Mouse (Mus musculus) embryonic facial prominence, embryonic 11.5 days (tissue): ENCODE data around the gene Utrn. TPM values are rescaled to one million over a fixed set of nuclear protein-coding genes. Genes with fewer than 3 reads are reported as not detected.
A peak's percentile ranks its signal among the peaks of the same experiment; 100 is the strongest.

Source experiments
- ATAC-seq: fragments of 200-750 bp; cut with Nextera tagmentation; replicated peaks from 2 replicates; pipeline ENCODE4 v1.8.0; 2017; ENCODE audit warnings: low read depth; ENCODE audit not compliant: insufficient number of reproducible peaks, low FRiP score, low TSS enrichment
- DNase-seq: peaks from one replicate; pipeline ENCODE4 v3.0.0-alpha.2; 2015; ENCODE audit warnings: low spot score
- H3K27ac ChIP-seq: fragments of 300-500 bp; sonication (generic); replicated peaks from 2 replicates; pipeline ENCODE4 v1.5.1; 2014; ENCODE audit warnings: mild to moderate bottlenecking, low read depth, low read length, control low read depth
- H3K27me3 ChIP-seq: fragments of 300-500 bp; sonication (generic); 2 replicates; pipeline ENCODE4 v1.6.1; 2014; ENCODE audit warnings: mild to moderate bottlenecking, low read length, moderate library complexity, mixed read lengths; ENCODE audit not compliant: control insufficient read depth, insufficient read depth
- H3K36me3 ChIP-seq: fragments of 300-500 bp; sonication (generic); replicated peaks from 2 replicates; pipeline ENCODE4 v1.6.1; 2014; ENCODE audit warnings: low read depth, mild to moderate bottlenecking, low read length, moderate library complexity, mixed read lengths; ENCODE audit not compliant: control insufficient read depth, insufficient read depth
- H3K4me1 ChIP-seq: fragments of 300-500 bp; sonication (generic); 2 replicates; pipeline ENCODE4 v1.6.1; 2014; ENCODE audit warnings: low read length, mixed read lengths; ENCODE audit not compliant: control insufficient read depth, insufficient read depth
- H3K4me2 ChIP-seq: fragments of 300-500 bp; sonication (generic); 2 replicates; pipeline ENCODE4 v1.6.1; 2014; ENCODE audit warnings: low read depth, mild to moderate bottlenecking, control low read depth, low read length, moderate library complexity
- H3K4me3 ChIP-seq: fragments of 300-500 bp; sonication (generic); 2 replicates; pipeline ENCODE4 v1.5.1; 2014; ENCODE audit warnings: low read depth, low read length, control low read depth
- H3K9ac ChIP-seq: fragments of 300-500 bp; sonication (generic); replicated peaks from 2 replicates; pipeline ENCODE4 v1.6.1; 2014; ENCODE audit warnings: mild to moderate bottlenecking, control low read depth, low read length
- H3K9me3 ChIP-seq: fragments of 300-500 bp; sonication (generic); replicated peaks from 2 replicates; pipeline ENCODE4 v1.6.1; 2016; ENCODE audit warnings: mild to moderate bottlenecking, low read length, inconsistent platforms, mixed read lengths; ENCODE audit not compliant: control insufficient read depth
- WGBS: fragments of 180-500 bp; shearing (Covaris S2); extraction: QIAGEN DNeasy Blood & Tissue Kit; methylation state at CpG from one replicate; pipeline ENCODE4 v1.1.7; 2014; 5-methylcytosine and 5-hydroxymethylcytosine counted together
- polyA plus RNA-seq: library from polyadenylated mRNA; unstranded; fragments of >200 nt; fragmentation: Nextera tagmentation; extraction: Ambion mirVana; gene quantifications from 2 replicates; pipeline ENCODE4 v1.2.1, GENCODE M21; 2014

Gene Utrn
- polyA plus RNA-seq, 1 experiment from 2014 or later, result 47.4 TPM

DNA sequence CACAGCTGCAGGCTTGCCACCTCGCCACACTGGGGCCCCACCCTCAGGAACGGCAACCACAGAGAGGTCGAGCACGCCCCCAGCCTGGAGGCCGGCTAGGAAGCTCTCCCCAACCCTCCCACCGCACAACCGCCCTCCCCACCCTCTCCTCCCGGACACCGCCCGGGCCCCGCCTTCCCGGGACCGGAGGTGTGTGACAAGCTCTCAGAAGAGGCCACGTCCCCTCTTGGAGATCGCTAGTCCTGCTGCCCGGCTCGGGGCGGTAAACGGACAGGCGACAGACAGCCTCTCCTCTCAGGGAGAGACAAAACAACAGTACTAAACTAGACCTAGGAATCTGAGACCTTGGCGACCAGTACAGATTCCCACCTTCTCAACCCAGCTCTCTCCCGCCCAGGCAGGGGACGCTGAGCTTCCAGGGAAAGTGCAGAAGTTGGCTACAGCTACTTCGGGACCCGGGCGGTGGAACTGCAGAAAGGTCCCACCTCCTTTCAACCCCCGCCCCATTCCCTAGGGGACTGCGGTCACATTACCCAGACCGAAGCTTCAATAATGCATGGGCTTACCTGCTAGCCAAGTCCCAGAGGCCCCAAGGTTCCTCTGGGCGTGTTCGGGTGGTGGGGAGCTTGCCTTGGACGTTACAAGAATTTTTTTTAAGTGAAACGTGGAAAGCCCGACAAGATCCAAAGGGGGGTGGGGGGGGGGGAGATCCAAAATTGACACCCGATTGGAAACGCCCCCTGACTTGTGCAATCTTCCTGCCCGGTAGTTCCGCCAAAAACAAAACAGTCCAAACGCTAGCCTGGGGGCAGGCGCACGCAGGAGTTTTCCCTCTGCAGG is 756 bp downstream of the Utrn start:
- no peaks in the 10 kb centered on the region for H3K36me3 ChIP-seq
- WGBS, result 0% methylated on average over 41 of the region's 41 CpGs
- peak overlapping the region; percentile 78 for H3K4me2 ChIP-seq
- peak overlapping the region; percentile 60 for H3K27ac ChIP-seq
- H3K9me3 ChIP-seq, result no peaks in the 10 kb centered on the region
- H3K27me3 ChIP-seq, result no peaks in the 10 kb centered on the region
- H3K9ac ChIP-seq, result peak overlapping the region; percentile 77
- ATAC-seq, result peak; percentile 83
- H3K4me3 ChIP-seq, result peak overlapping the region; percentile 49
- peak; percentile 78 for DNase-seq
- H3K4me1 ChIP-seq, result peaks cover 4% of the 10 kb centered on the region; the same call in 1 of the 2 replicates

DNA sequence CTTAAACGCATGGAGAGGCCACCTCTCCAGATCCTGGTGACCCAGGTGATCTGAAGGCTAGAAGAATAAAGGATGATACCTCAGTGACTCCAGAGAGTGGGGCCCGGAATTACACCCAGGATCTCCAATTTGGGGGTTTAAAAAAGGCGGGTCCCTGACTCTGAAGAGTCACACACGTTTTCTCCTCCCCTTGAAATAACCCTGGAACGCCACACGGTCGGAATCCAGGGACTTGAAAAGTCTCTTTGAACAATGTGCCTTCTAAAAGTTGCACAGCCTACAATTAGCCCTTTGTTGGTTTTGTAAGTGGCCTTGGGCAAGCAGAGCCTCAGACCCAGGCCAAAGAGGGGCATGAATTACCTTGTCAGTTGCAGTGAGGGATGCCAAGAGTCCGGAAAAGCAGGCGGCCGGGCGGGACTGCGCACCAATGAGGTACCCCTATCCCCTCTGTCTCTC is 1.4 kb downstream of the Utrn start:
- H3K27ac ChIP-seq, result peak overlapping the region; percentile 60; the same call in 1 of the 2 replicates
- WGBS, result 1% methylated on average over 12 of the region's 12 CpGs
- ATAC-seq, result no peak; the same call in 1 of the 2 replicates

DNA sequence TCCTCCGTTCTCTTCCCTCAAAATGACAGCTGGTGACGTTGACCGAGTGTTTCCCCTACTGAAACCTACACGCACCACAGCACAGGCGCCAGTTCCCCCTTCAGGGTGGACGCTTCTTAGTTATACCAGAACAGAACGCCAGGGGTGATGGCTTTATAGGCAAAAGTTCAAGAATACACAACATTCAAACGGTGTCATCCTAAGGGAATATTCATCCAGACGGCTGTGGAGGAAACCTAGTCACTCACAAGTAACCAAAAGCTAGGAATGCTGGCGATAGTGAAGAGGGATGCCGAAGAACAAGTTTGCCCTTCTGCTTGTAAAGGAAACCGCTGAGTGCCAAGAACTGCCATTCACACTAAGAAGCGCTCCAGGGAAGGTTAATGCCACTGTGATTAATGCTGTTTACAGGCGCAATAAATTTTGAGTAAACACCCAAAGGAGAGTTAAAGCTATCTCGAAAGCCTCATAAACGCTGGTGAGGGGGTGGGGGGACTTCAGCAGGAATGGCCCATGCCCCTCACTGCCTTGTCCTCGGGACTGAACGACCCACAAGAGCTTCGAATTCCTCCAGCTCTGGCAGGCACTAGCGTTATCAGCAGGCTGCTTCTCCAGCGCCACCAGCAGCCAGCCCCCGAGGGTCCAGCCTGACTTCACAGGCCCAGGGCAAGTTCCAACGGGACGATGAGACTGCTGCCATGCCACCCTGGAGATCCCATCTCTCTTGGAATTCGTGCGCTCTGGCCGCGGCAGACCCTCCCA is 2.0 kb downstream of the Utrn start:
- peak overlapping the region; percentile 49 for H3K4me3 ChIP-seq
- H3K4me1 ChIP-seq, result peaks cover 4% of the 10 kb centered on the region; the same call in 1 of the 2 replicates
- ATAC-seq, result no peak
- no peaks in the 10 kb centered on the region for H3K36me3 ChIP-seq
- H3K9ac ChIP-seq, result peak overlapping the region; percentile 77
- peak; percentile 62 for DNase-seq
- no peak overlapping the region for H3K27ac ChIP-seq
- H3K9me3 ChIP-seq, result no peaks in the 10 kb centered on the region
- H3K27me3 ChIP-seq, result no peaks in the 10 kb centered on the region
- WGBS, result 1% methylated on average over 28 of the region's 28 CpGs
- peak overlapping the region; percentile 78 for H3K4me2 ChIP-seq

More for the DNA sequence above, 1.4 kb downstream of the Utrn start:
- Histone ChIP-seq H3K36me3 (no peaks in the 10 kb centered on the region), H3K9me3 (no peaks in the 10 kb centered on the region), H3K4me1 (peaks cover 4% of the 10 kb centered on the region; the same call in 1 of the 2 replicates), H3K4me3 (peak overlapping the region; percentile 49), H3K27me3 (no peaks in the 10 kb centered on the region), H3K4me2 (peak overlapping the region; percentile 78), H3K9ac (peak overlapping the region; percentile 77)
- DNase-seq, result no peak

DNA sequence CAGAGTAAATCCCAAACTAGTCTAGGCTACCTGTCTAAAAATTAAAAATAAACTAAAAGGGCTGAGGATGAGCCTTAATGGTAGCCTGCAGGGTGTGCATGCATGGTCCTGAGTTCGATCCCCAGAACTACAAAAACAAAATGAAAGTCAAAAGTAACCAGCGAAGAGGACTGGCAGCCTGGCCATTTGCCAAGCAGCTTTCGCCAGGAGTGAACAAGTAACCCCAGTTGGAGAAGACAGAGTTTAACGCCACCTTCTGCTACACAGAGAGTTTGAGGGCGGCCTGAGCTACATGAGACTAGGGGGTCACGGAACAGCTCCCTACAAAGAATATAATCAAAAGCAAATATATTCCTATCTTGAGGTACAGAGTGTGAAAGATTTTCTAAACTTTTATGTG is 4.0 kb downstream of the Utrn start:
- Histone ChIP-seq H3K27me3 (no peaks in the 10 kb centered on the region), H3K9ac (no peak overlapping the region), H3K36me3 (no peaks in the 10 kb centered on the region), H3K9me3 (no peaks in the 10 kb centered on the region), H3K27ac (no peak overlapping the region), H3K4me3 (no peak overlapping the region), H3K4me2 (no peak overlapping the region), H3K4me1 (peaks cover 4% of the 10 kb centered on the region; the same call in 1 of the 2 replicates)
- WGBS, result 90% methylated on average over 6 of the region's 6 CpGs
- ATAC-seq, result no peak
- DNase-seq, result no peak

DNA sequence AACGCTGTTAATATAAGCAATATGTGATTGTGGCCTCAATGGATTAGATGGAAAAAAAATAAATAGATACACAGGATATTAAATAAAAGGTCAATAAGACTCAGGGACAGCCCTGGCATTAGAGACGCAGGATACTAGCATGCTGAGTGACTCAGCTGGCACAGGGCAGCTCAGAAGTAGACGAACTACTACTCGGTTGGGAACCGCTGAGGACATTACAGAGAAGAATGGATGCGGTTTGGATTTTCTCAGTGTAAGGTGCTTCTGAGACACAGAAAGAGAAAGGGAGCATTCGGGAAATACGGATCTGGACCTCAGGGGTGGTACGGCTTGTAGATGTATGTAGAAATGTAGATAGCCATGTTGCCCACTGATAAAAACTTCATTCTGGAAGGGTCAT is 5.6 kb downstream of the Utrn start:
- H3K4me3 ChIP-seq, result no peak overlapping the region
- no peak overlapping the region for H3K27ac ChIP-seq
- ATAC-seq (no peak), DNase-seq (no peak)
- H3K36me3 ChIP-seq, result no peaks in the 10 kb centered on the region
- no peak overlapping the region for H3K9ac ChIP-seq
- no peak overlapping the region for H3K4me2 ChIP-seq
- H3K27me3 ChIP-seq, result no peaks in the 10 kb centered on the region
- 90% methylated on average over 9 of the region's 9 CpGs for WGBS
- peaks cover 4% of the 10 kb centered on the region; the same call in 1 of the 2 replicates for H3K4me1 ChIP-seq
- H3K9me3 ChIP-seq, result no peaks in the 10 kb centered on the region

DNA sequence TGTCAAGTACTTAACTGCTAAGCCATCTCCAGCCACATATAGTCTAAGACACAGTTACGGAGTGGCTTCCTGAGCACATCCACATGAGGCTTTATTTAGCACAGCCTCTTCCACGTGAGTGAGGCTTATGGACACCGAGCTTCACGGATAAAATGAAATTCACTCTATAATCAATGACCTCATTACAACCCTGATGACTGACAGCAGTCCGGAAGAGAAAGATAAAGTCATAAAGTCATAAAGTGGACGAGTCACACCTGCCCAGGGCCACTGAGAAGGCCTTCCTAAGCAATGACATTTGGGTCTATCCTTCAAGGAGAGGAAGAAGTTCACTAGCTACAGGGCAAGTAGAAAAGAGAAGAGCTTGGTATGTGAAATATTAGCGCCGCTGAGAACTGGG is 7.1 kb downstream of the Utrn start:
- no peaks in the 10 kb centered on the region for H3K27me3 ChIP-seq
- DNase-seq (no peak), ATAC-seq (no peak)
- no peaks in the 10 kb centered on the region for H3K36me3 ChIP-seq
- H3K4me1 ChIP-seq, result peaks cover 4% of the 10 kb centered on the region; the same call in 1 of the 2 replicates
- 87% methylated on average over 8 of the region's 8 CpGs for WGBS
- H3K9me3 ChIP-seq, result no peaks in the 10 kb centered on the region
- H3K27ac ChIP-seq, result no peak overlapping the region
- no peak overlapping the region for H3K4me2 ChIP-seq
- no peak overlapping the region for H3K9ac ChIP-seq
- no peak overlapping the region for H3K4me3 ChIP-seq

DNA sequence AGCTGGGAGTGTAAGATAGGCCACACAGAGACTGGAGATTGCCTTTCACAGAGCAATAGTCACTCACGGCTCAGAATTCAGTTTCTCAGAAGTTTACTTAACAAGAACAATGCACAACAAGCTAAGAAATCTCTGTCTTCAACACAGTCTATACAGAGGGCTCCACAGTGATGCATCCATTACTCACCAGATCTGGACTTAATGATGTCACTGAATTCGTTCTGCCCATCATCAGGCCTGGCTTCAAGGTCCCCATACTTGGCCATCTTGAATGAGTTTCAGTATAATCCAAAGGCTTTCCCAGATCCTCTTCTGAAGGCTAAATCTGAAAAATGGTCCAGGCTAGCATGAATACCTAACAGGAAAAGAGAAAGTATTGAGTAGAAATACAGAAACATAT is 7.8 kb downstream of the Utrn start:
- H3K4me2 ChIP-seq, result no peak overlapping the region
- no peak for DNase-seq
- H3K27ac ChIP-seq, result no peak overlapping the region
- H3K4me3 ChIP-seq, result no peak overlapping the region
- ATAC-seq, result no peak
- H3K9me3 ChIP-seq, result no peaks in the 10 kb centered on the region
- no peak overlapping the region for H3K9ac ChIP-seq
- WGBS, result 73% methylated on average over 2 of the region's 2 CpGs
- H3K27me3 ChIP-seq, result no peaks in the 10 kb centered on the region
- no peaks in the 10 kb centered on the region for H3K36me3 ChIP-seq
- H3K4me1 ChIP-seq, result no peaks in the 10 kb centered on the region

DNA sequence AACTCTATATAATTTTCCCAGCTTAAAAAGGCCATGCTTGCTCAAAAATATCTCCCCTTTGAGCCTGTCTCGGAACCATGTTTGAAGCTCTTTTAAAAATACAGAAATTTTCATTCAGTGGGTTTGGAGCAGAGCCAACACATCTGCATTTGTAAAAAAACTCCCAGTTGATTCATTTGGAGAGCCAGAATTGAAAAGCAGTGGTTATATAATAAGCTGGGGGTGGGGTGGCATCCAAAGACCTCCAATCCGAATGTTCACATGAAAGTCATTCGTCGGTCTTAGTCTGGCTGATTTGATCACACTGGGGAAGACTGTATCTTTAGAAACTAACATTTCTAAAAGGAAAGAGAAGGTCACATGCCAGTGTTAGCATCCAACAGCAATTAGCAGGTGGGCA is 8.4 kb downstream of the Utrn start:
- H3K4me2 ChIP-seq, result no peak overlapping the region
- H3K4me3 ChIP-seq, result no peak overlapping the region
- H3K9me3 ChIP-seq, result no peaks in the 10 kb centered on the region
- no peak for ATAC-seq
- H3K27ac ChIP-seq, result no peak overlapping the region
- no peak for DNase-seq
- H3K4me1 ChIP-seq, result no peaks in the 10 kb centered on the region
- H3K36me3 ChIP-seq, result no peaks in the 10 kb centered on the region
- WGBS, result 83% methylated on average over 4 of the region's 4 CpGs
- no peak overlapping the region for H3K9ac ChIP-seq
- H3K27me3 ChIP-seq, result no peaks in the 10 kb centered on the region
